Mouse (Mus musculus) midbrain, embryonic 13.5 days (tissue): ENCODE measurements around the gene Mto1. TPM values are rescaled to one million over a fixed set of nuclear protein-coding genes. Genes with fewer than 3 reads are reported as not detected.

Experiments
- ATAC-seq: fragments of 200-750 bp; cut with Nextera tagmentation; 2 replicates; pipeline ENCODE4 v1.8.0; 2017; ENCODE audit warnings: mild to moderate bottlenecking, moderate TSS enrichment, moderate library complexity
- H3K27ac ChIP-seq: fragments of 300-500 bp; sonication (generic); 2 replicates; pipeline ENCODE4 v1.5.1; 2015; ENCODE audit warnings: inconsistent platforms, mild to moderate bottlenecking, moderate library complexity
- H3K27me3 ChIP-seq: fragments of 300-500 bp; sonication (generic); 2 replicates; pipeline ENCODE4 v1.6.1; 2015; ENCODE audit warnings: mild to moderate bottlenecking, inconsistent platforms
- H3K36me3 ChIP-seq: fragments of 300-500 bp; sonication (generic); 2 replicates; pipeline ENCODE4 v1.6.1; 2015; ENCODE audit warnings: mild to moderate bottlenecking, inconsistent platforms
- H3K4me1 ChIP-seq: fragments of 300-500 bp; sonication (generic); replicated peaks from 2 replicates; pipeline ENCODE4 v1.6.1; 2015; ENCODE audit warnings: inconsistent platforms
- H3K4me2 ChIP-seq: fragments of 300-500 bp; sonication (generic); replicated peaks from 2 replicates; pipeline ENCODE4 v1.6.1; 2015; ENCODE audit warnings: moderate library complexity, mild to moderate bottlenecking, inconsistent platforms
- H3K4me3 ChIP-seq: fragments of 300-500 bp; sonication (generic); replicated peaks from 2 replicates; pipeline ENCODE4 v1.5.1; 2015; ENCODE audit warnings: mild to moderate bottlenecking, inconsistent platforms
- H3K9ac ChIP-seq: fragments of 300-500 bp; sonication (generic); replicated peaks from 2 replicates; pipeline ENCODE4 v1.6.1; 2015; ENCODE audit warnings: mild to moderate bottlenecking, inconsistent platforms
- H3K9me3 ChIP-seq: fragments of 300-500 bp; sonication (generic); 2 replicates; pipeline ENCODE4 v1.6.1; 2016; ENCODE audit warnings: mild to moderate bottlenecking, inconsistent platforms
- WGBS: fragments of 180-500 bp; shearing (Covaris S2); methylation state at CpG from one replicate; pipeline ENCODE4 v1.1.7; 2015; 5-methylcytosine and 5-hydroxymethylcytosine counted together
- polyA plus RNA-seq: library from polyadenylated mRNA; unstranded; fragments of >200 nt; fragmentation: Nextera tagmentation; extraction: Ambion mirVana; gene quantifications from 2 replicates; pipeline ENCODE4 v1.2.1, GENCODE M21; 2015

Gene Mto1
- polyA plus RNA-seq, 1 experiment from 2014 or later, result 26.3 TPM

DNA sequence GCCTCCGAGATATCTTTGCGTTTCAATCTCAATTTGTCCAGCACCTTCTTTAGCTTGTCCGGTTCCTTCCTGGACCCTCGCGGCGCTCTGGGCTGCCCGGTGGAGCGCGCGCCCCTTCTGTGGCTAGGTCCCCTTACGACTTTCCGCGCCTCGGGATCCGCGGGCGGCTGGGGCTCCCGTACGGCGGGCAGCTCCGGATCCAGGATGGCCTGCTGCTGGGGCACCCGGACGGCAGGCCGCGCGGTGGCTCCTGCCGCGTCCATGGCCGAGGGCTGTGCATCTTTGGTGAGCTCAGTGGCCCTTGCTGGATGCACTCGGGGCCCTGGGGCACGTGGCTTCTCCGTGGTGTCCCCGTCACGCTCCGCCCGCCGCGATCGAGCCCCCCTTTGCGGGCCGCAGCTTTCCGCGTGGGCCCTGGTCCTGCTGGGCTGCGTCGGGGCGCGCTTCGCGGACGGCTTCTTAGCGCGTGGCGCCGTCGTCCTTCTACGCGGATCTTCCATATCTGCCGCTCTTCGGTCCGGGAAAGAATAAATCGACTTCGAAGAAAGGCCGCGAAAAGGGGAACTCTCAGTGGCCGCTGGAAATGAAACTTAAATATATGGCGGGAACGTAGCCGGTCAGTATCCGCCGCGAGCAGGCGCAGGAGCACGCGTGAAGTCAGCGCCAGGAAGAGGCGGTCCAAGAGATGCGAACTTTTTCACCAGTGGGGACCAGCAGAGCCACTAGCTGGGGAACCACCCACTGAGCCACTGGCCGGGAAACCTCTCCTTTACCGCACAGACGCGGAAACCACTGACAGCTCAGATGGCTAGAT lies 5.2 kb upstream of the Mto1 start, which contains the start of gene Cgas:
Gene Cgas, minus strand, starts transcription at position 659 of the 814 bp plus-strand sequence.
- Histone ChIP-seq H3K9ac (peak within 1 kb of the TSS; percentile 51), H3K27me3 (peaks cover 73% of the 10 kb centered on the region), H3K4me1 (peaks cover 14% of the 10 kb centered on the region), H3K4me2 (peak within 1 kb of the TSS; percentile 64), H3K4me3 (peak within 1 kb of the TSS; percentile 41), H3K27ac (no peak within 1 kb of the TSS), H3K36me3 (no peaks in the 10 kb centered on the region), H3K9me3 (no peaks in the 10 kb centered on the region)
- under 1% methylated on average over 81 of the region's 81 CpGs for WGBS
- peak; percentile 55 for ATAC-seq

GRCm38 (mm10) chr9:78447606-78447972 lies 419 bp upstream of the Mto1 start:
- Histone ChIP-seq H3K27ac (no peak overlapping the region), H3K27me3 (peaks cover 40% of the 10 kb centered on the region), H3K4me1 (peaks cover 20% of the 10 kb centered on the region), H3K36me3 (peaks cover 16% of the 10 kb centered on the region), H3K9ac (peak overlapping the region; percentile 90), H3K4me2 (peak overlapping the region; percentile 71), H3K9me3 (no peaks in the 10 kb centered on the region), H3K4me3 (peak overlapping the region; percentile 98)
- peak; percentile 41 for ATAC-seq
- 27% methylated on average over 9 of the region's 9 CpGs for WGBS

- H3K9me3 ChIP-seq, result no peaks in the 10 kb centered on the region
- H3K27me3 ChIP-seq, result peaks cover 14% of the 10 kb centered on the region
- H3K36me3 ChIP-seq, result peaks cover 36% of the 10 kb centered on the region
- ATAC-seq, result no peak
- H3K4me3 ChIP-seq, result no peak overlapping the region
- peaks cover 15% of the 10 kb centered on the region for H3K4me1 ChIP-seq
- H3K27ac ChIP-seq, result no peak overlapping the region
- H3K9ac ChIP-seq, result no peak overlapping the region
- WGBS, result 84% methylated on average over 5 of the region's 5 CpGs
- no peak overlapping the region for H3K4me2 ChIP-seq
These were observed 2.4 kb downstream of the Mto1 start for GRCm38 (mm10) chr9:78450404-78450803.

GRCm38 (mm10) chr9:78451382-78451781 lies 3.4 kb downstream of the Mto1 start:
- Histone ChIP-seq H3K9ac (no peak overlapping the region), H3K36me3 (peaks cover 44% of the 10 kb centered on the region), H3K4me2 (no peak overlapping the region), H3K27me3 (peaks cover 6% of the 10 kb centered on the region; the same call in 1 of the 2 replicates), H3K4me1 (peaks cover 15% of the 10 kb centered on the region), H3K4me3 (no peak overlapping the region), H3K27ac (no peak overlapping the region), H3K9me3 (no peaks in the 10 kb centered on the region)
- 89% methylated on average over 4 of the region's 4 CpGs for WGBS
- ATAC-seq, result no peak

GRCm38 (mm10) chr9:78457026-78457425 lies 9.0 kb downstream of the Mto1 start:
- WGBS, result 92% methylated on average over 8 of the region's 8 CpGs
- H3K9me3 ChIP-seq, result no peaks in the 10 kb centered on the region
- no peak overlapping the region for H3K4me2 ChIP-seq
- no peak overlapping the region for H3K4me3 ChIP-seq
- no peaks in the 10 kb centered on the region for H3K4me1 ChIP-seq
- ATAC-seq, result no peak
- no peaks in the 10 kb centered on the region for H3K27me3 ChIP-seq
- H3K27ac ChIP-seq, result no peak overlapping the region
- peaks cover 73% of the 10 kb centered on the region for H3K36me3 ChIP-seq
- no peak overlapping the region for H3K9ac ChIP-seq

DNA sequence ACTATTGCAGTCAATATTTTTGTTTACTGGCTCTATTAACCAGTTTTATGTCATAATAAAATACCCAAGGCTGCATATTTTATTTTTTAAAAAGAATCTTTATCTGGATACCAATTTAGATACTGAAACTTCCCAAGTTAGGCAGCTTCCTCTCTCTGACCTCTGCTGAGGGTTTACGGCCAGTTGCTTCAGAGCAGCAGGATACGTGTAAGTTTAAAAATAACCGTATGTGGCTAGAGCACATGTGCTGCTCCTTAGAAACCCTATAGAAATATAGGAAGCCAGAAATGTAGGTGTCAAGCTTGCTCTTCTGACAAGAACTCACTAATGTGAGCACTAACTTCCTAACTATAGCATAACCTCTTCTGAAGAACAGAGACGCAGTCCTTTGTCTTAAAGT lies 15.3 kb downstream of the Mto1 start:
- no peak for ATAC-seq
- Histone ChIP-seq H3K27me3 (no peaks in the 10 kb centered on the region), H3K4me1 (no peaks in the 10 kb centered on the region), H3K4me3 (no peak overlapping the region), H3K9ac (no peak overlapping the region), H3K9me3 (no peaks in the 10 kb centered on the region), H3K36me3 (peaks cover 77% of the 10 kb centered on the region), H3K27ac (no peak overlapping the region), H3K4me2 (no peak overlapping the region)
- 96% methylated on average over 4 of the region's 4 CpGs for WGBS

- no peaks in the 10 kb centered on the region for H3K27me3 ChIP-seq
- no peaks in the 10 kb centered on the region for H3K4me1 ChIP-seq
- peaks cover 79% of the 10 kb centered on the region for H3K36me3 ChIP-seq
- H3K9ac ChIP-seq, result no peak overlapping the region
- no peaks in the 10 kb centered on the region for H3K9me3 ChIP-seq
- H3K4me2 ChIP-seq, result no peak overlapping the region
- 87% methylated on average over 3 of the region's 3 CpGs for WGBS
- no peak for ATAC-seq
- no peak overlapping the region for H3K4me3 ChIP-seq
- H3K27ac ChIP-seq, result no peak overlapping the region
These were observed 17.7 kb downstream of the Mto1 start for GRCm38 (mm10) chr9:78465725-78466124.

DNA sequence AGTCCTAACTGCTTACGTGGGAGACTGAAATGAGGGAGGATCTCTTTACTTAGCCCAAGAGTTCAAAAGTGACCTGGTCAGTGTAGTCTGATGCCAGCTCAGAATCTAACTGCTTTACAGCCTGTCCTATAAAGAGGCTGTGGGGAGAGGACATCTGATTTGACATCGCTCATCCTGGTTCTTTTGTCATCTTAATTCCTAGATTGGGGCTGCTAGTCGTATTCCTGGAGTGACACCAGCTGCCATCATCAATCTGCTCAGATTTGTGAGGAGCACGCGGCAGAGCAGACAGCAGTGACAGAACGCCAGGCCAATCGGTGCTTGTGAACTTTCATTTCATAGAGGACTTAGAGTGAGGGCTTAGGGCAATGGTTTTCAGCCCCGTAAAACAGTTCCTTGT lies 25.6 kb downstream of the Mto1 start:
- H3K27me3 ChIP-seq, result no peaks in the 10 kb centered on the region
- ATAC-seq, result no peak
- H3K27ac ChIP-seq, result no peak overlapping the region
- H3K4me3 ChIP-seq, result no peak overlapping the region
- H3K4me2 ChIP-seq, result no peak overlapping the region
- H3K4me1 ChIP-seq, result peaks cover 11% of the 10 kb centered on the region
- H3K36me3 ChIP-seq, result peaks cover 76% of the 10 kb centered on the region
- no peaks in the 10 kb centered on the region for H3K9me3 ChIP-seq
- WGBS, result 90% methylated on average over 8 of the region's 8 CpGs
- no peak overlapping the region for H3K9ac ChIP-seq

- H3K9me3 ChIP-seq, result no peaks in the 10 kb centered on the region
- peaks cover 76% of the 10 kb centered on the region for H3K36me3 ChIP-seq
- no peak overlapping the region for H3K4me2 ChIP-seq
- no peak for ATAC-seq
- H3K27ac ChIP-seq, result no peak overlapping the region
- WGBS, result 81% methylated on average over 2 of the region's 2 CpGs
- H3K4me3 ChIP-seq, result no peak overlapping the region
- peaks cover 18% of the 10 kb centered on the region for H3K4me1 ChIP-seq
- no peaks in the 10 kb centered on the region for H3K27me3 ChIP-seq
- H3K9ac ChIP-seq, result no peak overlapping the region
These were observed 26.3 kb downstream of the Mto1 start for GRCm38 (mm10) chr9:78474270-78474669.

GRCm38 (mm10) chr9:78474771-78475382 lies 26.9 kb downstream of the Mto1 start:
- WGBS, result 84% methylated on average over 5 of the region's 5 CpGs
- H3K4me2 ChIP-seq, result no peak overlapping the region
- H3K27ac ChIP-seq, result no peak overlapping the region
- no peaks in the 10 kb centered on the region for H3K9me3 ChIP-seq
- H3K27me3 ChIP-seq, result no peaks in the 10 kb centered on the region
- peaks cover 78% of the 10 kb centered on the region for H3K36me3 ChIP-seq
- no peak for ATAC-seq
- H3K4me3 ChIP-seq, result no peak overlapping the region
- H3K4me1 ChIP-seq, result peaks cover 23% of the 10 kb centered on the region
- H3K9ac ChIP-seq, result no peak overlapping the region

GRCm38 (mm10) chr9:78475383-78475780 lies 27.4 kb downstream of the Mto1 start:
- H3K4me2 ChIP-seq, result no peak overlapping the region
- H3K9ac ChIP-seq, result no peak overlapping the region
- H3K9me3 ChIP-seq, result no peaks in the 10 kb centered on the region
- H3K4me1 ChIP-seq, result peaks cover 27% of the 10 kb centered on the region
- no peaks in the 10 kb centered on the region for H3K27me3 ChIP-seq
- H3K36me3 ChIP-seq, result peaks cover 73% of the 10 kb centered on the region
- no peak overlapping the region for H3K27ac ChIP-seq
- no peak overlapping the region for H3K4me3 ChIP-seq
- no peak for ATAC-seq
- 96% methylated on average over 2 of the region's 2 CpGs for WGBS

DNA sequence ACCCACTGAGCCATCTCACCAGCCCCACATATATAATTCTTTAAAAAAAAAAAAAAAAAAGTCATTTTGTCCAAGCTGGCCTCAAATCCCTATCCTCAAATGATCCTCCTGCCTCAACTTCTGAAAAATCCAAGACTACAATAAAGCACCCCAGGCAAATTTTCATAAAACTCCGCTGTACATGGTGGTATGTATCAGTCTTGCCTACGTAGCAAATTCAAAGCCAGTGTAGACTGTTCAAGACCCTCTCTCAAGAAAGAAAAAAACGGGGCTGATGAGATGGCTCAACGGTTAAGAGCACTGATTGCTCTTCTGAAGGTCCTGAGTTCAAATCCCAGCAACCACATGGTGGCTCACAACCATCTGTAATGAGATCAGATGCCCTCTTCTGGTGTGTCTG lies 27.9 kb downstream of the Mto1 start:
- Histone ChIP-seq H3K9ac (no peak overlapping the region), H3K27ac (no peak overlapping the region), H3K4me3 (no peak overlapping the region), H3K36me3 (peaks cover 68% of the 10 kb centered on the region), H3K27me3 (no peaks in the 10 kb centered on the region), H3K4me2 (no peak overlapping the region), H3K4me1 (peaks cover 27% of the 10 kb centered on the region), H3K9me3 (no peaks in the 10 kb centered on the region)
- no peak for ATAC-seq
- 88% methylated on average over 4 of the region's 4 CpGs for WGBS
